Mouse (Mus musculus) ES-Bruce4 (cell line): ENCODE measurements around the gene Gstm5.

Source experiments
- CTCF ChIP-seq: IDR thresholded peaks from one replicate; pipeline ENCODE4 v1.8.1; 2011; ENCODE audit warnings: low read depth, low read length
- POLR2A ChIP-seq: IDR thresholded peaks from one replicate; pipeline ENCODE4 v1.8.1; 2011; ENCODE audit warnings: low read length; ENCODE audit not compliant: insufficient read depth

- TF ChIP-seq CTCF (no peak), POLR2A (no peak)
Observed at GRCm38 (mm10) chr3:107887674-107888495, 7.7 kb upstream of the Gstm5 start.
